Mouse (Mus musculus): ENCODE data around the gene Mmp10. TPM values are rescaled to one million over a fixed set of nuclear protein-coding genes. Genes with fewer than 3 reads are reported as not detected.

The Mmp10 gene
- polyA plus RNA-seq, 1 experiment from 2014 or later = not detected

Other genes with a start within 250 kb of the Mmp10 start
- gene Mmp13, start 229.8 kb upstream of the Mmp10 start, polyA plus RNA-seq (2015; fragmentation: Nextera tagmentation; extraction: Ambion mirVana) = 0.32 TPM in 1 of 2 replicates, not detected in the other
- gene Mmp12, start 158.0 kb upstream of the Mmp10 start, polyA plus RNA-seq (2015; fragmentation: Nextera tagmentation; extraction: Ambion mirVana) = not detected in 2 replicates
- not detected in 2 replicates for gene Mmp1b, start 114.3 kb upstream of the Mmp10 start, polyA plus RNA-seq (2015; fragmentation: Nextera tagmentation; extraction: Ambion mirVana)
- gene Mmp3, start 56.5 kb upstream of the Mmp10 start, polyA plus RNA-seq (2015; fragmentation: Nextera tagmentation; extraction: Ambion mirVana) = not detected in 2 replicates
- 0.20 TPM in 1 of 2 replicates, not detected in the other for gene Mmp8, start 56.1 kb downstream of the Mmp10 start, polyA plus RNA-seq (2015; fragmentation: Nextera tagmentation; extraction: Ambion mirVana)
- gene Mmp27, start 69.0 kb downstream of the Mmp10 start, polyA plus RNA-seq (2015; fragmentation: Nextera tagmentation; extraction: Ambion mirVana) = not detected in 2 replicates
- gene Mmp20, start 125.9 kb downstream of the Mmp10 start, polyA plus RNA-seq (2015; fragmentation: Nextera tagmentation; extraction: Ambion mirVana) = not detected in 2 replicates
- gene Mmp7, start 189.7 kb downstream of the Mmp10 start, polyA plus RNA-seq (2015; fragmentation: Nextera tagmentation; extraction: Ambion mirVana) = not detected in 2 replicates